Mouse (Mus musculus): ENCODE measurements around the gene Lce3b.

GRCm38 (mm10) chr3:92907571-92907970, 25.2 kb upstream of the Lce3b start:
- no peak for TF ChIP-seq CTCF (IDR thresholded peaks at IDR 0.05; ENCODE audit: low read depth, low read length)
- TF ChIP-seq GATA1 (IDR thresholded peaks at IDR 0.05; ENCODE audit: borderline replicate concordance, low read length) = no peak
- no peak for TF ChIP-seq TAL1 (conservative IDR thresholded peaks at IDR 0.05; ENCODE audit: low read depth, low read length)

Measured in G1E (cell line).